Mouse (Mus musculus) large intestine, adult 2 months (tissue): Measurements from ENCODE around the gene Zfp943. TPM values are rescaled to one million over a fixed set of nuclear protein-coding genes. Genes with fewer than 3 reads are reported as not detected.
"Not testable (repeated sequence)": the region's sequence is repeated elsewhere in the genome, so short reads cannot be mapped to it uniquely, and the experiment has no call there.

Experiments used
- DNase-seq: peaks from one replicate; pipeline ENCODE4 v3.0.0-alpha.2; 2012; ENCODE audit warnings: low read depth, low spot score
- WGBS: fragments of 180-500 bp; shearing (Covaris S2); methylation state at CpG from one replicate; pipeline ENCODE4 v1.1.7; 2018; 5-methylcytosine and 5-hydroxymethylcytosine counted together
- polyA plus RNA-seq: library from polyadenylated mRNA; depleted of rRNA; stranded (reverse); fragments of >200 nt; gene quantifications from 2 replicates; pipeline ENCODE4 v1.2.3, GENCODE M21; 2012; rRNA removed

The Zfp943 gene
- polyA plus RNA-seq, result 1.7 and 4.5 TPM in 2 replicates

DNA sequence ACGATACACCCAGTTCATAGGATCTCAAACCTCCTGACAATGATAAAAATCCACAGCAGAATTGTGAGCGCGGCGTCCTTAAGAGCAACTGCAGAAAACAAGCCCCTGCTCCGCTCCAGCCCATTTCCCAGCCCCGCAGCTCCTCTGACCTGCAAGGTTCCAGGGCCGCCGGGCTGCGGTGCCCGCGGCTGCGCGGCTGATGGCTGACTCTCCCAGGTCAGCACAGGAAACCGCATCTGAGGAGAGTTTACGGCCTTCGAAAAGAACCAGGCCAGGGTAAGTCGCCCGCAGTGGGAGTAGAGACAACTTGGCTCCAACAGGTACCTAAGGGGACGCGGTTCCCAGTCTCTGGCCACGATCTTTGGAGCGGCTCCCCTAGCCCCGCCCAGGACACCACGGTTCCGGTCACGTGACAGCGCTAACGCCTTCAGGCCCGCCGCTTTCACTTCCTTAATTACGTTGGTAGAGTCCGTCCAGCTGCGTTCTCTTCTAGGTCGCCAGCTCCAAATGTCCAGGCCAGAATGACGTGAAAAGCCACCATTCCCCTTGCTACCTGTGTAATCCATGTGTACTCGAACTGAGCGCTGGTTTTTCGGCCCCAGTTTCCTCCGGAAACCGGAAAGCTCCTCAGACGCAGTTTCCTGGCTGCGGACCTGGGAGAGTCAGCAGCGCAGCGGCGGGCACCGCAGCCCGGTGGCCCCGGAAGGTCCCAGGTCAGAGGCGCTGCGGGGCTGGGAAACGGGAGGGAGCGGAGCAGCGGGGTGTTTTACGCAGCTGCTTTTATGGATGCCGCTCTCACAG is at the start of gene Zfp943, which contains the start of gene Zfp942:
TSS of gene Zfp943 (plus strand) at position 446 of the 801 bp plus-strand sequence.
TSS of gene Zfp942 (minus strand) at position 358 of the 801 bp plus-strand sequence.
- under 1% methylated on average over 46 of the region's 55 CpGs for WGBS
- not testable (repeated sequence) for DNase-seq

DNA sequence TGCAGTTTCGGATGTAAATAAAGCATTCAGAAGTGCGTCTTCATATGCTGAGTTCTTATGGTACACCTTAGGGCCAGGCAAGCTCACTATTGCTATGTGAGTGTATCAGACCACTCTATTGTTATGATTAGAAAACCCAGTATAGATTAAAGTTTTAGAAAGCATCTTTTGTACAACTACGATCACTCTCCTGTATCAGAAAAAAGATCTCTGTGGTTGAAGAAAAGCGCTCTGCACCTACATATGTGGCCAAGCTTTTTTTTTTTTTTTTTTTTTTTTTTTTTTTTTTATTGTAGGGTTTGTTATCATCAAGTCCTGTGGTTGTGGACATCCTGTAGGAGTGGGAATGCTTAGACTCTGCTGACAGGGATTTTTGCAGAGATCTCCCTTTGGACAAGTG is 950 bp downstream of the Zfp943 start:
- no peak for DNase-seq
- 15% methylated on average over 4 of the region's 4 CpGs for WGBS

DNA sequence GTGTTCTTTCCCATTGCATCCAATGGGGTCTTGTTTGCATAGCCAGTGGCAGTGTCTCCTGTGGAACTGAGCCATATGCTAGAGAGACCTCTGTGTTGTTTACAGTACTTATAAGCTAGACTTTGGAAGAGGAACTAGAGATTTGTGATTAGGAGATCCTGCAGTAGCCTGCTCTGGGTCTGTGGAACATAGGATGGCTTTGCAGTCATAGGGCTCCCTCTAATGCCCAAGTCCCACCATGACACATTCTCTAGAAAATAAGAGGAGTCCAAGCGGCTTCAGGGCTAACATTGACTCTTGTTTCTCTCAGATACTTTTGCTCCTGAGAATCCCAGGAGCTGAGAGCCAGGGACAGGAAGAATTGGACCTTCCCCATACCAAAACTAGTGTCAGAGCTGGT is 73.2 kb downstream of the Zfp943 start:
- not testable (repeated sequence) for DNase-seq

DNA sequence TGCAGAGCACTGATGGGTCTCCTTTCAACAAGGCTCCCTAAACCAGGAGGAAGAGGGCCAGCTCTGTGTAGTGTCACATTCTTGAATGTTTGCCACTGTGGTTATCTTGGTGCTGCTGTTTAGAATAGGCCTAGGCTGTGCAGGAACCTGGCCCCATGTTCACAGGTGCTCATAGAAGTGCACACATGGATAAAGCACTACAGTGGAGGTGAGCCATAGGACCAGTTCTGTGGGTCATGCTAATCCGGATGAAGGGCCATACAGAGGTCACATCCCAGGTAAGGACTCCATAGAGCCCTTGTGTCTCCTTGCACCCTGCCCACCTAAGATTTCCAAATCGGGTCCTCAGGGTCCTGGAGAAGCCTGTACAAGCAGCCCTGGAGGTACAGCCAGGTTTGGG is 87.1 kb downstream of the Zfp943 start:
- no peak for DNase-seq
- WGBS, result 62% methylated on average over 2 of the region's 2 CpGs

More for the DNA sequence above, 73.2 kb downstream of the Zfp943 start:
- 22% methylated on average over 1 of the region's 1 CpGs for WGBS

DNA sequence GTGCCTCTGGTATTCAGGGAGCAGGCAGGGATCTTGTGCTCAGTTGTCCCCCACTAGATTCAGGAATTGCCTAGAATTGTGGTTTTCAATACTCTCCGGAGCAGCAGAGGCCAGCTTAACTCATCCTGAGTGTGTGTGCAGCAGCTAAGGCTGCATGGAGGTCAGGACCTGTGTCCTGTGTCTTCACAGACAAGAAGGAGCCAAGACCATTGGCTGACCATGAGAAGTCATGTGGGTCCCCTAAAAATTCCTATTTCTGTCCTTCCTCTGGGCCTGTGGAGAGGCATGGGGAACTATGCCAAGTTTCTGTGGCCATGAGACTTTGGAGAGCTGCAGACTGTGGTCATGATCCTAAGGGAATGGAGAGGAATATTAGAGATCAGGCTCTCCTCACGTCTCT is 90.9 kb downstream of the Zfp943 start:
- 69% methylated on average over 2 of the region's 2 CpGs for WGBS
- DNase-seq, result no peak

DNA sequence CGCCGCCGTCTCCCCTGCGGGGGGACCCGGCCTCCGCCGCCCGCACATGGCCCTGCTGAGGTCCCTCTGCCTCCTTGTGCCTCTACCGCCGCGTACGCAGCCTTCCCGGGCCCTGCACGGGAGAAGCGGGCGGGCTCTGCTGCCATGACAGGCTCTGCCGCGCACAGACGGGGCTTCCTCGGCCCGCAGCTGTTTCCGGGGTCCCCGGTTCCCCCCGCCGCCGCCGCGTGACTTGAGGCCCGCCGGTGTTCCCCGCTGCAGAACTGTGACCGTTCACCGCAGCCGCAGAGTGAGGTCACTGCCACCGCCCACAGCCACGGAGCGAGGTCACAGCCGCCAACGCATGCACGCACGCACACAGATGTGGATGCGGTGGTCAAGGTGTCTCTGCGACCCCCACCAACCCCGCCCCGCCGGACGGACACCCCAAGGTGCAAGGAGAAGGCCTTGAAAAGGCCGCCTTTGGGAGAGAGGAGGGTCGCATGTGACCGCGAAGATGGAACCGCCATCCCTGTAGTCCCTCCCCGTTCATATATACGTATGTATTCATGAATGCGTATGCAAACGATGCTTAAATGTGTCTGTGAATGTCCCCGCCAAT is 118.8 kb downstream of the Zfp943 start:
- DNase-seq, result no peak
- WGBS, result 5% methylated on average over 57 of the region's 57 CpGs

DNA sequence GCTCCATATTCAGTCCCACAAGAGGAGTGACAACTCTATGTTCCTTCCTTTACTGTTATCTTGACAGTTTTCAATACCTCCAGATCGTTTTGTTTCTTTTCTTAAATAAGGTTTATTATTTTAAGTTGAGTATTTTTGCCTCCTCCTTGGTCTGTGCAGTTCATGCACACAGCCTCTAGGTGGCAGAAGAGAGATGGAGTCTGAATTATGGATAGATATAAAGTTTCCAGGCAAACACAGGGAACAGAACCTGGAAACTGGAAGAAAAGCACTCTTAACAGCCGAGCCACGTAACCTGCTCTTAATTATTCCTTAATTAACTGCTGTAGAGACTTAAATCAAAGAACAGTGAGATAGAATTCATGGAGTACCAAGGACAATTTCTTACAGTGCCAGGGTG is 120.9 kb downstream of the Zfp943 start:
- WGBS, result 5% methylated on average over 3 of the region's 3 CpGs
- DNase-seq, result peak; percentile 13

DNA sequence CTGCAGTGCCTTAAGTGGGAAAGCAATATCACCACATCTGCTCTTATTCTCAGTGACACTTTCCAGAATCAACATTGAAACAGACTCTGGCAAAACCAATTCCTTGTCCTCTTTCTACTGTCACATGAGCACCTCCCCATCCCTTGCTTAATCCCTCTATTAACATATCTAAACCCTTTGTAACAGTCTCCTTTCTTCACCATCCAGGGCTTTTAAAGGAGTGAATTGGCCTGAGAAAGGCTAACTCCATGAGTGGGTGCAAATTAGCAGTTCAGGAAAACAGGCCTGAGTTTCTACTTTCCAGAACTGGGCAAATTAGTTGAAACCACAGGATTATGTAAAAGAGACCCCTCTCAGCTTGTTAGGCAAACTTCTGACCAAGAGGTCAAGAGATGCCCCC is 156.4 kb downstream of the Zfp943 start:
- no peak for DNase-seq

Other genes starting within 250 kb of the Zfp943 start
- gene Zfp229, start 231.8 kb upstream of the Zfp943 start, polyA plus RNA-seq, result 0.21 and 0.69 TPM in 2 replicates
- gene Zfp820, start 116.8 kb upstream of the Zfp943 start, polyA plus RNA-seq, result 0.10 and 0.30 TPM in 2 replicates
- gene Zfp995, start 52.6 kb upstream of the Zfp943 start, polyA plus RNA-seq, result 1.0 and 1.3 TPM in 2 replicates
- gene Zfp942, start 88 bp upstream of the Zfp943 start, polyA plus RNA-seq, result 0.88 and 2.1 TPM in 2 replicates
- gene Zfp947, start 203.6 kb downstream of the Zfp943 start, polyA plus RNA-seq, result 0.15 TPM in 2 replicates